Mouse (Mus musculus): ENCODE measurements around the gene Mis18a. TPM values are rescaled to one million over a fixed set of nuclear protein-coding genes. Genes with fewer than 3 reads are reported as not detected.

Mis18a gene
- polyA plus RNA-seq, 1 experiment from 2014 or later, result 27.2 TPM

DNA sequence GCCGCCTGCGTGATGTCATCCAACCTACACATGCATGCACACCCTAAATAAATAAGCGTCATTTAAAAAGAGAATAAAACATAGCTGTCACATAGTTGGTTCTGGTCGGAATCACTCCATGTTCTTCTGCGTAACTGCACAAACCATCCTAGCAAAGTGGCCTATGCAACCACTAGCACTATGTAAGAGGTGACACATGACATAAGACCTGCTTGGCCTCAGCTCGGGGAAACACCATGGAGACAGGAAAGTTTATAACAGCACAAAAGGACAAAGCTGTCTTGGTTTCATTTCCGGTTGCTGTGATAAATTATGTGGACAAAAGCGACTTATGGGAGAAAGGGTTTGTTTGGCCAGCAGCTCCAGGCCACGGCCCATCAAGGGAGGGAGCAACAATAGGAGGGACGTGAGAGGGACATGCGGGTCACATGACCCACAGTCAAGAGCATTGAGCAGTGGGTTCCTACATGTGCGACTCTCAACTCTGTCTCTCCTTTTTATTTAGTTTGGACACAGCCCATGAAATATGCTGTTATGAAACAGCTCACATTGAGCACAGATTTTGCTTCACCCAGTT lies 39.4 kb downstream of the Mis18a start:
- Histone ChIP-seq H3K4me3 (ENCODE audit: low read depth, low read length) (no peak overlapping the region), H3K4me2 (replicated peaks; ENCODE audit: low read depth) (no peak overlapping the region), H3K9ac (ENCODE audit: low read length) (no peak overlapping the region), H3K27me3 (ENCODE audit: control insufficient read depth, insufficient read depth, low read length) (no peaks in the 10 kb centered on the region), H3K36me3 (ENCODE audit: control insufficient read depth, insufficient read depth, low read length) (no peaks in the 10 kb centered on the region), H3K9me3 (ENCODE audit: control insufficient read depth, low read length) (no peaks in the 10 kb centered on the region), H3K4me1 (replicated peaks; ENCODE audit: control insufficient read depth, insufficient read depth) (no peaks in the 10 kb centered on the region), H3K27ac (replicated peaks) (no peak overlapping the region)
- no peak for DNase-seq (ENCODE audit: low spot score)
- TF ChIP-seq CTCF (IDR thresholded peaks at IDR 0.05; ENCODE audit: low read depth) (no peak), EP300 (optimal IDR thresholded peaks at IDR 0.05) (no peak)
- 0 out of 2 replicates have a peak, but pooled peaks have one; percentile 24 for ATAC-seq (ENCODE audit: low FRiP score, low TSS enrichment)
- WGBS, result 59% methylated on average over 12 of the region's 12 CpGs

DNA sequence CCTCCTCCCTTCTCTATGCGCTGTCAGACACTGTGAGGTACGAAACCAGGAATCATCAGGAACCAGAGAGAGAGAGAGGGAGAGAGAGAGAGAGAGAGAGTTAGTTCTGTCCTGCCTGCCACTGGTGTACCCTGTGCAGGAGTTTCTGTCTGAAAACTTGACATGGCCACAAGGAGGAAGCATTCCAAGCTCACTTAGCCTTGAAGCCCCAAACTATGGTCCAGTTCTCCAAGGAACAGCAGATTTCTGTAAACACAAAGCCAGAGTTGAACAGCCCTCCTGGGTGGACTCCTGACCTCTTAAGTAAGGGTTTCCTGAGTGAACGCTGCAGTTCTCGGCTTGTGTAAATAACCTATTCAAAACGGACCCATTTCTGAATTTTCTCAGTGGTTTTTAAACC lies 40.2 kb downstream of the Mis18a start:
- Histone ChIP-seq H3K9me3 (ENCODE audit: control insufficient read depth, low read length) (no peaks in the 10 kb centered on the region), H3K4me2 (replicated peaks; ENCODE audit: low read depth) (no peak overlapping the region), H3K4me3 (ENCODE audit: low read depth, low read length) (no peak overlapping the region), H3K9ac (ENCODE audit: low read length) (no peak overlapping the region), H3K27ac (replicated peaks) (no peak overlapping the region), H3K27me3 (ENCODE audit: control insufficient read depth, insufficient read depth, low read length) (no peaks in the 10 kb centered on the region), H3K4me1 (replicated peaks; ENCODE audit: control insufficient read depth, insufficient read depth) (no peaks in the 10 kb centered on the region), H3K36me3 (ENCODE audit: control insufficient read depth, insufficient read depth, low read length) (no peaks in the 10 kb centered on the region)
- TF ChIP-seq CTCF (IDR thresholded peaks at IDR 0.05; ENCODE audit: low read depth) (peak; percentile 44), EP300 (optimal IDR thresholded peaks at IDR 0.05) (no peak)
- ATAC-seq (ENCODE audit: low FRiP score, low TSS enrichment) (no peak), DNase-seq (ENCODE audit: low spot score) (no peak)
- WGBS, result 33% methylated on average over 5 of the region's 5 CpGs

DNA sequence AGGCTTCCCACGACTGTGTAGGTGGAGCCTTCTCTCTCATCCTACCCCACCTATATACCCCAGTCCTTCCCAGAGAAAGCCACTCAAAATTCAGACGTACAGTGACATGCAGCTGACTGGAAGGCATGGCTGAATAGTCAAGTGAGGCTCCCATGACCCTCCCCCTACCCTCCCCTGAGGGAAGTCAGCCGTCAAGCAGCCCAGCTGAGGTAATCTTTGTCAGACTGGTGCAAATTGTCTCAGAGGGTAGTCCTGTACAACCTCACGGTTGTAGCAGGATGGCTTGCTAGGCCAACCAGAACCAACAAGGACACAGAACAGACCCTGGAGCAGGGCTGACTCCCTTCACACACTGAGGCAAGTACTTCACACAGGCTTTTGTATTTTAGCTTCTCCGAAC lies 43.1 kb downstream of the Mis18a start:
- Histone ChIP-seq H3K27ac (replicated peaks) (no peak overlapping the region), H3K36me3 (ENCODE audit: control insufficient read depth, insufficient read depth, low read length) (no peaks in the 10 kb centered on the region), H3K4me1 (replicated peaks; ENCODE audit: control insufficient read depth, insufficient read depth) (no peaks in the 10 kb centered on the region), H3K9me3 (ENCODE audit: control insufficient read depth, low read length) (no peaks in the 10 kb centered on the region), H3K9ac (ENCODE audit: low read length) (no peak overlapping the region), H3K4me3 (ENCODE audit: low read depth, low read length) (no peak overlapping the region), H3K27me3 (ENCODE audit: control insufficient read depth, insufficient read depth, low read length) (no peaks in the 10 kb centered on the region), H3K4me2 (replicated peaks; ENCODE audit: low read depth) (no peak overlapping the region)
- TF ChIP-seq CTCF (IDR thresholded peaks at IDR 0.05; ENCODE audit: low read depth) (no peak), EP300 (optimal IDR thresholded peaks at IDR 0.05) (no peak)
- DNase-seq (ENCODE audit: low spot score) (no peak), ATAC-seq (ENCODE audit: low FRiP score, low TSS enrichment) (no peak)
- 75% methylated on average over 5 of the region's 5 CpGs for whole genome bisulfite sequencing

GRCm38 (mm10) chr16:90679984-90680383 lies 47.2 kb downstream of the Mis18a start:
- 87% methylated on average over 16 of the region's 16 CpGs for WGBS
- DNase-seq (ENCODE audit: low spot score), result no peak
- Histone ChIP-seq H3K4me1 (replicated peaks; ENCODE audit: control insufficient read depth, insufficient read depth) (no peaks in the 10 kb centered on the region), H3K4me3 (ENCODE audit: low read depth, low read length) (no peak overlapping the region), H3K27ac (replicated peaks) (no peak overlapping the region), H3K4me2 (replicated peaks; ENCODE audit: low read depth) (no peak overlapping the region), H3K9ac (ENCODE audit: low read length) (no peak overlapping the region), H3K27me3 (ENCODE audit: control insufficient read depth, insufficient read depth, low read length) (no peaks in the 10 kb centered on the region), H3K9me3 (ENCODE audit: control insufficient read depth, low read length) (no peaks in the 10 kb centered on the region), H3K36me3 (ENCODE audit: control insufficient read depth, insufficient read depth, low read length) (no peaks in the 10 kb centered on the region)
- TF ChIP-seq EP300 (optimal IDR thresholded peaks at IDR 0.05) (no peak), CTCF (IDR thresholded peaks at IDR 0.05; ENCODE audit: low read depth) (no peak)
- no peak for ATAC-seq (ENCODE audit: low FRiP score, low TSS enrichment)

DNA sequence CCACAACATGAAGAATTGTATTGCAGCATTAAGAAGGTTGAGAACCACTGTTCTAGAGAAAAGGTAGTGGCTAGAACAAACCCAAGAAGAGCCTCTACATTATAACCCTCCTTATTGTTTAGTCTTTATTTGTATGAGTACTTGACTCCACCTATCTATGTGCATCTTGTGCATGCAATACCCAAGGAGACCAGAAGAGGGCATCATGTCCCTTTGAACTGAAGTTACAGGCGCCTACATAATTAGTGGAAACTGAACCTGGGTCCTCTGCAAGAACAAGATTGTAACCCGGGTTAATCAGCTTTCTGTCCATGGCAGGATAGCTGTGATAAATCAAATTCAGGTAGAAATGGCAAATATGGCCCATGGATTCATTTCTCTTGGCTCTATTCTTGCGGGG lies 48.4 kb downstream of the Mis18a start:
- Histone ChIP-seq H3K27ac (replicated peaks) (no peak overlapping the region), H3K4me3 (ENCODE audit: low read depth, low read length) (no peak overlapping the region), H3K9me3 (ENCODE audit: control insufficient read depth, low read length) (no peaks in the 10 kb centered on the region), H3K4me1 (replicated peaks; ENCODE audit: control insufficient read depth, insufficient read depth) (no peaks in the 10 kb centered on the region), H3K36me3 (ENCODE audit: control insufficient read depth, insufficient read depth, low read length) (no peaks in the 10 kb centered on the region), H3K9ac (ENCODE audit: low read length) (no peak overlapping the region), H3K4me2 (replicated peaks; ENCODE audit: low read depth) (no peak overlapping the region), H3K27me3 (ENCODE audit: control insufficient read depth, insufficient read depth, low read length) (no peaks in the 10 kb centered on the region)
- 97% methylated on average over 3 of the region's 3 CpGs for WGBS
- DNase-seq (ENCODE audit: low spot score) (no peak), ATAC-seq (ENCODE audit: low FRiP score, low TSS enrichment) (no peak)
- no peak for TF ChIP-seq EP300 (optimal IDR thresholded peaks at IDR 0.05)
- TF ChIP-seq CTCF (IDR thresholded peaks at IDR 0.05; ENCODE audit: low read depth), result peak; percentile 51

DNA sequence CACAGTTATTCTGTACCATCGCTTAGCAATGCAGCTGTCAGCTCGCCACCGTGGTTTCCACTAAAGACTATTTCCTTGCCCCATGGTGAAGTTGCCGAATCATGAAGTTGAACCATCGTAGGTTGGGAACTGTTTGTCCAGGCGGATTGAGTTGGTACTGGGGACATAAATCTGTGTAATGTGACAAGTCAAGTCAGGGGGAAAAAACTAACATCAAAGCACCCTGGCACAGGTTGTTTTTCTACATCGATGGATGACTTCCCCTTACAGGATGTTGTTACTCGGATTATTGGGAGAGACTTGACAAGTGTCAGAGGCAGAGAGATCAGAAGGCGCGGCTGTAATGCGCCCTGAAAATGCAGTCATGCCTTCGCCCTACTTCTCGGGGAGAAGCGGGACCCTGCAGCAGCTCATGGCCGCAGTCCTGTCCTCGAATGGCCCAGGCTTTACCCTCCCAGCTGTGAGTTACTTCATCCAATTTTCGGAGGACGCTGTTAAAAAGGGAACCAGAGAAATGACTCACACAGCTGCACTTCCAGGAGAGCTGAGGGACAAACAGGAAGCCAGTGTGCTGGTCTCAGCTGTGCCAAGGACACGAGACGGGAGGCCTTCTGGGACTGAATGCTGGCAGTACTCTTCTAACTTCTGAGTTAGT lies 50.2 kb downstream of the Mis18a start:
- WGBS, result 51% methylated on average over 20 of the region's 20 CpGs
- Histone ChIP-seq H3K4me3 (ENCODE audit: low read depth, low read length) (no peak overlapping the region), H3K9me3 (ENCODE audit: control insufficient read depth, low read length) (no peaks in the 10 kb centered on the region), H3K9ac (ENCODE audit: low read length) (no peak overlapping the region), H3K27me3 (ENCODE audit: control insufficient read depth, insufficient read depth, low read length) (no peaks in the 10 kb centered on the region), H3K36me3 (ENCODE audit: control insufficient read depth, insufficient read depth, low read length) (no peaks in the 10 kb centered on the region), H3K4me2 (replicated peaks; ENCODE audit: low read depth) (no peak overlapping the region), H3K4me1 (replicated peaks; ENCODE audit: control insufficient read depth, insufficient read depth) (no peaks in the 10 kb centered on the region), H3K27ac (replicated peaks) (no peak overlapping the region)
- ATAC-seq (ENCODE audit: low FRiP score, low TSS enrichment) (peak; percentile 32; the same call in 1 of the 2 replicates), DNase-seq (ENCODE audit: low spot score) (no peak)
- TF ChIP-seq CTCF (IDR thresholded peaks at IDR 0.05; ENCODE audit: low read depth), result no peak
- TF ChIP-seq EP300 (optimal IDR thresholded peaks at IDR 0.05), result no peak

Measured in stomach, postnatal 0 days (tissue).